Mouse (Mus musculus) CH12.LX (cell line): ENCODE results near the gene Tbc1d22a. TPM values are rescaled to one million over a fixed set of nuclear protein-coding genes. Genes with fewer than 3 reads are reported as not detected.

Experiments used
- DNase-seq: peaks from one replicate; pipeline ENCODE4 v3.0.0-alpha.2; 2013; ENCODE audit errors: extremely low read depth
- H3K27ac ChIP-seq: 2 replicates; pipeline ENCODE4 v1.5.1; 2012; ENCODE audit warnings: low read depth, mild to moderate bottlenecking, control low read depth, moderate library complexity; ENCODE audit not compliant: insufficient read depth
- H3K27me3 ChIP-seq: replicated peaks from 2 replicates; pipeline ENCODE3; 2012; ENCODE audit warnings: inconsistent platforms
- H3K36me3 ChIP-seq, 2 experiments: replicated peaks in 1 of 2; 2 replicates each; pipeline versions ENCODE3 to v1.6.1; 2012; ENCODE audit warnings: inconsistent platforms in 1 of 2, low read length in 1 of 2, mild to moderate bottlenecking in 1 of 2, mixed read lengths in 1 of 2, moderate library complexity in 1 of 2; ENCODE audit not compliant: control insufficient read depth in 1 of 2, insufficient read depth in 1 of 2
- H3K4me1 ChIP-seq, 2 experiments: 2 replicates each; pipeline ENCODE4 v1.6.1; 2012; ENCODE audit warnings: inconsistent platforms in 1 of 2, moderate library complexity in 1 of 2; ENCODE audit not compliant: insufficient read depth in 2 of 2, control insufficient read depth in 1 of 2
- H3K4me2 ChIP-seq: 2 replicates; pipeline ENCODE4 v1.6.1; 2012; ENCODE audit warnings: low read depth, mild to moderate bottlenecking, control low read depth; ENCODE audit not compliant: poor library complexity, insufficient read depth, severe bottlenecking
- H3K4me3 ChIP-seq, 3 experiments: fragments of 150-350 bp in 1 of 3; sonication (generic) in 1 of 3; replicated peaks in 1 of 3; 2 replicates each; pipeline versions ENCODE3 to v1.5.1; 2011 to 2012; ENCODE audit warnings: low read depth in 2 of 3, low read length in 2 of 3, mild to moderate bottlenecking in 2 of 3, moderate library complexity in 2 of 3, control low read depth in 1 of 3, improper control_type of control experiment in 1 of 3, inconsistent platforms in 1 of 3, mixed read lengths in 1 of 3; ENCODE audit not compliant: poor library complexity in 1 of 3
- H3K79me2 ChIP-seq: replicated peaks from 2 replicates; pipeline ENCODE4 v1.6.1; 2012; ENCODE audit warnings: mild to moderate bottlenecking, moderate library complexity; ENCODE audit not compliant: control insufficient read depth, poor library complexity, insufficient read depth, severe bottlenecking; ENCODE audit errors: extremely low read depth
- H3K9ac ChIP-seq: 2 replicates; pipeline ENCODE4 v1.6.1; 2012; ENCODE audit warnings: low read depth, mild to moderate bottlenecking, control low read depth, moderate library complexity; ENCODE audit not compliant: insufficient read depth
- H3K9me3 ChIP-seq: replicated peaks from 2 replicates; pipeline ENCODE3; 2012; ENCODE audit warnings: low read length, inconsistent platforms, mixed read lengths
- CHD2 ChIP-seq: IDR thresholded peaks from 2 replicates; pipeline ENCODE4 v1.6.1; 2011; ENCODE audit warnings: low read length, improper control_type of control experiment
- E2F4 ChIP-seq: IDR thresholded peaks from 2 replicates; pipeline ENCODE4 v1.6.1; 2011; ENCODE audit warnings: low read depth, low read length, improper control_type of control experiment; ENCODE audit not compliant: insufficient replicate concordance
- ELF1 ChIP-seq: IDR thresholded peaks from 2 replicates; pipeline ENCODE4 v1.6.1; 2014; ENCODE audit warnings: low read depth, mild to moderate bottlenecking, inconsistent platforms, low read length, improper control_type of control experiment
- EP300 ChIP-seq: IDR thresholded peaks from 2 replicates; pipeline ENCODE4 v1.6.1; 2011; ENCODE audit warnings: low read length, improper control_type of control experiment
- GABPA ChIP-seq: IDR thresholded peaks from 2 replicates; pipeline ENCODE4 v1.6.1; 2012; ENCODE audit warnings: low read depth, low read length, improper control_type of control experiment, inconsistent platforms; ENCODE audit not compliant: insufficient replicate concordance
- IRF4 ChIP-seq: IDR thresholded peaks from 2 replicates; pipeline ENCODE4 v1.6.1; 2014; ENCODE audit warnings: low read depth, mild to moderate bottlenecking, inconsistent platforms, low read length, improper control_type of control experiment
- JUND ChIP-seq: conservative IDR thresholded peaks from 2 replicates; pipeline ENCODE4 v1.6.1; 2011; ENCODE audit warnings: low read depth, low read length, improper control_type of control experiment
- MAFK ChIP-seq: IDR thresholded peaks from 2 replicates; pipeline ENCODE4 v1.6.1; 2011; ENCODE audit warnings: low read length, improper control_type of control experiment; ENCODE audit not compliant: insufficient replicate concordance
- MAZ ChIP-seq: IDR thresholded peaks from 2 replicates; pipeline ENCODE4 v1.6.1; 2012; ENCODE audit warnings: low read depth, mild to moderate bottlenecking, inconsistent platforms, low read length, improper control_type of control experiment, moderate library complexity
- MEF2A ChIP-seq: IDR thresholded peaks from 2 replicates; pipeline ENCODE4 v1.6.1; 2014; ENCODE audit warnings: low read depth, mild to moderate bottlenecking, inconsistent platforms, low read length, improper control_type of control experiment, borderline replicate concordance
- NELFE ChIP-seq: IDR thresholded peaks from 2 replicates; pipeline ENCODE4 v1.6.1; 2011; ENCODE audit warnings: low read depth, low read length, improper control_type of control experiment
- NRF1 ChIP-seq: IDR thresholded peaks from 2 replicates; pipeline ENCODE4 v1.6.1; 2014; ENCODE audit warnings: low read depth, mild to moderate bottlenecking, inconsistent platforms, low read length, improper control_type of control experiment, moderate library complexity
- PAX5 ChIP-seq: IDR thresholded peaks from 2 replicates; pipeline ENCODE4 v1.6.1; 2012; ENCODE audit warnings: low read length, inconsistent platforms, mixed read lengths
- RAD21 ChIP-seq: IDR thresholded peaks from 2 replicates; pipeline ENCODE4 v1.6.1; 2011; ENCODE audit warnings: low read depth, mild to moderate bottlenecking, low read length, improper control_type of control experiment, moderate library complexity
- RCOR1 ChIP-seq: conservative IDR thresholded peaks from 2 replicates; pipeline ENCODE4 v1.6.1; 2012; ENCODE audit warnings: low read depth, mild to moderate bottlenecking, inconsistent platforms, low read length, improper control_type of control experiment
- SIN3A ChIP-seq: IDR thresholded peaks from 2 replicates; pipeline ENCODE4 v1.6.1; 2012; ENCODE audit warnings: low read length, improper control_type of control experiment, inconsistent platforms
- TBP ChIP-seq: conservative IDR thresholded peaks from 2 replicates; pipeline ENCODE4 v1.6.1; 2011; ENCODE audit warnings: low read depth, low read length, improper control_type of control experiment
- TCF12 ChIP-seq: IDR thresholded peaks from 2 replicates; pipeline ENCODE4 v1.6.1; 2014; ENCODE audit warnings: low read depth, mild to moderate bottlenecking, inconsistent platforms, low read length, improper control_type of control experiment
- UBTF ChIP-seq: IDR thresholded peaks from 2 replicates; pipeline ENCODE4 v1.6.1; 2012; ENCODE audit warnings: low read depth, mild to moderate bottlenecking, inconsistent platforms, low read length, improper control_type of control experiment, moderate library complexity
- USF2 ChIP-seq: conservative IDR thresholded peaks from 2 replicates; pipeline ENCODE4 v1.6.1; 2011; ENCODE audit warnings: low read depth, low read length, improper control_type of control experiment
- dilution Hi-C: fragments of 300-500 bp; cut with MboI; formaldehyde crosslinking; loops from 2 replicates; pipeline ENCODE4 v1.14.3; 2020; ENCODE audit warnings: low sequenced_read_pairs; ENCODE audit not compliant: extremely low pct_unique_long_range_greater_than_20kb, extremely low pct_ligation_motif_present
- in situ Hi-C: fragments of 300-500 bp; cut with MboI; formaldehyde crosslinking; loops from 3 replicates; pipeline ENCODE4 v1.14.3; 2019; ENCODE audit warnings: low sequenced_read_pairs, low pct_ligation_motif_present, low pct_unique_long_range_greater_than_20kb, mixed read lengths
- polyA plus RNA-seq: library from polyadenylated mRNA; unstranded; fragments of >175 nt; gene quantifications from 2 replicates; pipeline ENCODE4 v1.2.1, GENCODE M21; 2012; ENCODE audit warnings: low read depth; ENCODE audit not compliant: insufficient read length
- total RNA-seq, 2 experiments: library from RNA; depleted of rRNA; stranded (reverse); fragments of 300-350 nt in 1 of 2; fragments of >200 nt in 1 of 2; gene quantifications; 2 replicates each; pipeline ENCODE4 v1.2.3; 2012 to 2014

Tbc1d22a gene
- total and polyA plus RNA-seq, 3 experiments, result 17.6 to 20.2 (median 19.4) TPM

GRCm38 (mm10) chr15:86305290-86305689, 91.0 kb downstream of the Tbc1d22a start:
- H3K27ac ChIP-seq, result no peak overlapping the region
- H3K36me3 ChIP-seq, result peaks cover 15 to 49% of the 10 kb centered on the region in 2 experiments

GRCm38 (mm10) chr15:86309213-86309829, 95.1 kb downstream of the Tbc1d22a start:
- H3K9ac ChIP-seq, result no peak overlapping the region
- H3K4me3 ChIP-seq, result no peak overlapping the region
- no peaks in the 10 kb centered on the region for H3K79me2 ChIP-seq
- dilution Hi-C loops, result no loop called here
- no peak for TF ChIP-seq GABPA
- TF ChIP-seq TCF12, result no peak
- TF ChIP-seq RCOR1, result no peak
- TF ChIP-seq ELF1, result no peak
- no peak for TF ChIP-seq TBP
- no peak for TF ChIP-seq JUND
- TF ChIP-seq IRF4, result no peak
- no peak for TF ChIP-seq MEF2A
- TF ChIP-seq NRF1, result no peak
- TF ChIP-seq NELFE, result no peak
- no peak for TF ChIP-seq UBTF
- no peak for TF ChIP-seq PAX5
- no peak for TF ChIP-seq MAFK
- no peak for TF ChIP-seq EP300
- peaks cover 8 to 42% of the 10 kb centered on the region in 2 experiments for H3K36me3 ChIP-seq
- DNase-seq, result peak; percentile 24
- in situ Hi-C loops, result no loop called here
- peaks cover 0 to 24% of the 10 kb centered on the region in 2 experiments; a peak in 2 of 4 replicates for H3K4me1 ChIP-seq
- no peak overlapping the region for H3K4me2 ChIP-seq
- H3K27ac ChIP-seq, result no peak overlapping the region
- no peaks in the 10 kb centered on the region for H3K27me3 ChIP-seq
- peaks cover 4% of the 10 kb centered on the region for H3K9me3 ChIP-seq

More at GRCm38 (mm10) chr15:86305290-86305689, 91.0 kb downstream of the Tbc1d22a start:
- Histone ChIP-seq H3K4me1 (peaks cover 0 to 35% of the 10 kb centered on the region in 2 experiments; a peak in 2 of 4 replicates), H3K4me3 (no peak overlapping the region), H3K79me2 (no peaks in the 10 kb centered on the region), H3K9me3 (no peaks in the 10 kb centered on the region), H3K4me2 (no peak overlapping the region), H3K9ac (no peak overlapping the region), H3K27me3 (no peaks in the 10 kb centered on the region)
- no peak for TF ChIP-seq USF2
- TF ChIP-seq RAD21, result no peak
- TF ChIP-seq SIN3A, result no peak
- TF ChIP-seq ELF1, result no peak
- no peak for TF ChIP-seq E2F4
- TF ChIP-seq NELFE, result no peak
- TF ChIP-seq GABPA, result no peak
- no peak for TF ChIP-seq MAZ
- no peak for TF ChIP-seq CHD2
- no peak for DNase-seq
- dilution Hi-C loops (no loop called here), in situ Hi-C loops (no loop called here)
